Mouse (Mus musculus) heart, postnatal 14 days (tissue): ENCODE results near the gene Gm20911. TPM values are rescaled to one million over a fixed set of nuclear protein-coding genes. Genes with fewer than 3 reads are reported as not detected.
"Not testable (repeated sequence)": the region's sequence is repeated elsewhere in the genome, so short reads cannot be mapped to it uniquely, and the experiment has no call there.

Experiments
- DNase-seq, 2 experiments: peaks; one replicate each; pipeline ENCODE4 v3.0.0; 2021 to 2022
- intact Hi-C: fragments of 180-260 bp; cut with DNase I; formaldehyde crosslinking; loops from one replicate; pipeline ENCODE4 v1.15.1; 2025
- long read RNA-seq, 2 experiments: library from polyadenylated mRNA; stranded (forward); transcript quantifications; one replicate each; pipeline ENCODE4 v2.0.0; 2021
- total RNA-seq, 2 experiments: library from RNA; stranded (reverse); gene quantifications; 2 replicates each; pipeline ENCODE4 v1.2.3; 2021

Gm20911 gene
- not detected for total RNA-seq
- long read RNA-seq, experiment 1, result 0 reads
- long read RNA-seq, experiment 2, result 0 reads

GRCm38 (mm10) chrY:81457707-81458106 lies at the start of gene Gm20911:
TSS of gene Gm20911 (plus strand) at chrY:81458007.
- DNase-seq, intact Hi-C loops: not testable (repeated sequence)
